Mouse (Mus musculus): ENCODE measurements at regions not wholly inside any gene's neighbourhood (a gene's known extent, or its start where the extent isn't known, plus 50 kb on each side); places are given as distances from the start of the nearest gene placed in this dataset.

GRCm38 (mm10) chr12:45671554-45671948 is 597.0 kb upstream of the Stxbp6 start:
- ATAC-seq (ENCODE audit: insufficient number of reproducible peaks, insufficient read depth, low FRiP score, low read depth), result no peak
- no peak overlapping the region for H3K4me2 ChIP-seq (replicated peaks; ENCODE audit: low read depth, low read length)
- H3K4me1 ChIP-seq (ENCODE audit: control insufficient read depth, insufficient read depth, low read length), result no peaks in the 10 kb centered on the region
- no peaks in the 10 kb centered on the region for H3K27me3 ChIP-seq (ENCODE audit: control insufficient read depth, insufficient read depth, low read length)
- no peaks in the 10 kb centered on the region for H3K9me3 ChIP-seq (ENCODE audit: control insufficient read depth, low read depth, low read length)
- no peak overlapping the region for H3K4me3 ChIP-seq (ENCODE audit: low read depth, low read length)
- H3K9ac ChIP-seq (replicated peaks; ENCODE audit: low read depth, low read length), result no peak overlapping the region
- H3K27ac ChIP-seq (ENCODE audit: low read length), result no peak overlapping the region
- WGBS, result 56% methylated on average over 4 of the region's 4 CpGs
- H3K36me3 ChIP-seq (ENCODE audit: control insufficient read depth, insufficient read depth, low read length), result no peaks in the 10 kb centered on the region

- H3K4me3 ChIP-seq (ENCODE audit: low read depth, low read length), result no peak overlapping the region
- H3K4me2 ChIP-seq (replicated peaks; ENCODE audit: low read depth, low read length), result no peak overlapping the region
- no peaks in the 10 kb centered on the region for H3K4me1 ChIP-seq (ENCODE audit: control insufficient read depth, insufficient read depth, low read length)
- no peaks in the 10 kb centered on the region for H3K27me3 ChIP-seq (ENCODE audit: control insufficient read depth, insufficient read depth, low read length)
- no peak for ATAC-seq (ENCODE audit: insufficient number of reproducible peaks, insufficient read depth, low FRiP score, low read depth)
- H3K9ac ChIP-seq (replicated peaks; ENCODE audit: low read depth, low read length), result no peak overlapping the region
- H3K36me3 ChIP-seq (ENCODE audit: control insufficient read depth, insufficient read depth, low read length), result no peaks in the 10 kb centered on the region
- H3K27ac ChIP-seq (ENCODE audit: low read length), result no peak overlapping the region
- H3K9me3 ChIP-seq (ENCODE audit: control insufficient read depth, low read depth, low read length), result no peaks in the 10 kb centered on the region
- WGBS, result 66% methylated on average over 13 of the region's 13 CpGs
These were observed 596.5 kb upstream of the Stxbp6 start for GRCm38 (mm10) chr12:45670874-45671553.

- Histone ChIP-seq H3K4me3 (ENCODE audit: low read depth, low read length) (no peak overlapping the region), H3K4me2 (replicated peaks; ENCODE audit: low read depth, low read length) (no peak overlapping the region), H3K36me3 (ENCODE audit: control insufficient read depth, insufficient read depth, low read length) (no peaks in the 10 kb centered on the region), H3K9me3 (ENCODE audit: control insufficient read depth, low read depth, low read length) (no peaks in the 10 kb centered on the region), H3K4me1 (ENCODE audit: control insufficient read depth, insufficient read depth, low read length) (no peaks in the 10 kb centered on the region), H3K27ac (ENCODE audit: low read length) (no peak overlapping the region), H3K9ac (replicated peaks; ENCODE audit: low read depth, low read length) (no peak overlapping the region), H3K27me3 (ENCODE audit: control insufficient read depth, insufficient read depth, low read length) (no peaks in the 10 kb centered on the region)
- 57% methylated on average over 6 of the region's 6 CpGs for WGBS
- ATAC-seq (ENCODE audit: insufficient number of reproducible peaks, insufficient read depth, low FRiP score, low read depth), result no peak
These were observed 595.9 kb upstream of the Stxbp6 start for GRCm38 (mm10) chr12:45670246-45670873.

GRCm38 (mm10) chr12:45659612-45660011 is 585.1 kb upstream of the Stxbp6 start:
- no peaks in the 10 kb centered on the region for H3K36me3 ChIP-seq (ENCODE audit: control insufficient read depth, insufficient read depth, low read length)
- H3K4me1 ChIP-seq (ENCODE audit: control insufficient read depth, insufficient read depth, low read length), result no peaks in the 10 kb centered on the region
- H3K4me2 ChIP-seq (replicated peaks; ENCODE audit: low read depth, low read length), result no peak overlapping the region
- no peak overlapping the region for H3K27ac ChIP-seq (ENCODE audit: low read length)
- no peaks in the 10 kb centered on the region for H3K27me3 ChIP-seq (ENCODE audit: control insufficient read depth, insufficient read depth, low read length)
- no peak overlapping the region for H3K4me3 ChIP-seq (ENCODE audit: low read depth, low read length)
- no peaks in the 10 kb centered on the region for H3K9me3 ChIP-seq (ENCODE audit: control insufficient read depth, low read depth, low read length)
- H3K9ac ChIP-seq (replicated peaks; ENCODE audit: low read depth, low read length), result no peak overlapping the region
- no peak for ATAC-seq (ENCODE audit: insufficient number of reproducible peaks, insufficient read depth, low FRiP score, low read depth)

- Histone ChIP-seq H3K27ac (ENCODE audit: low read length) (no peak overlapping the region), H3K36me3 (ENCODE audit: control insufficient read depth, insufficient read depth, low read length) (no peaks in the 10 kb centered on the region), H3K27me3 (ENCODE audit: control insufficient read depth, insufficient read depth, low read length) (no peaks in the 10 kb centered on the region), H3K4me2 (replicated peaks; ENCODE audit: low read depth, low read length) (no peak overlapping the region), H3K9me3 (ENCODE audit: control insufficient read depth, low read depth, low read length) (no peaks in the 10 kb centered on the region), H3K4me1 (ENCODE audit: control insufficient read depth, insufficient read depth, low read length) (no peaks in the 10 kb centered on the region), H3K4me3 (ENCODE audit: low read depth, low read length) (no peak overlapping the region), H3K9ac (replicated peaks; ENCODE audit: low read depth, low read length) (no peak overlapping the region)
- no peak for ATAC-seq (ENCODE audit: insufficient number of reproducible peaks, insufficient read depth, low FRiP score, low read depth)
- WGBS, result 75% methylated on average over 2 of the region's 2 CpGs
These were observed 582.1 kb upstream of the Stxbp6 start for GRCm38 (mm10) chr12:45656574-45656973.

- H3K9me3 ChIP-seq (ENCODE audit: control insufficient read depth, low read depth, low read length), result no peaks in the 10 kb centered on the region
- no peak overlapping the region for H3K4me2 ChIP-seq (replicated peaks; ENCODE audit: low read depth, low read length)
- no peak overlapping the region for H3K9ac ChIP-seq (replicated peaks; ENCODE audit: low read depth, low read length)
- 87% methylated on average over 4 of the region's 4 CpGs for WGBS
- no peak overlapping the region for H3K27ac ChIP-seq (ENCODE audit: low read length)
- ATAC-seq (ENCODE audit: insufficient number of reproducible peaks, insufficient read depth, low FRiP score, low read depth), result no peak
- no peak overlapping the region for H3K4me3 ChIP-seq (ENCODE audit: low read depth, low read length)
- no peaks in the 10 kb centered on the region for H3K36me3 ChIP-seq (ENCODE audit: control insufficient read depth, insufficient read depth, low read length)
- H3K4me1 ChIP-seq (ENCODE audit: control insufficient read depth, insufficient read depth, low read length), result no peaks in the 10 kb centered on the region
- no peaks in the 10 kb centered on the region for H3K27me3 ChIP-seq (ENCODE audit: control insufficient read depth, insufficient read depth, low read length)
These were observed 574.1 kb upstream of the Stxbp6 start for GRCm38 (mm10) chr12:45648654-45649053.

- 81% methylated on average over 2 of the region's 2 CpGs for WGBS
- no peak for ATAC-seq (ENCODE audit: insufficient number of reproducible peaks, insufficient read depth, low FRiP score, low read depth)
- no peak overlapping the region for H3K9ac ChIP-seq (replicated peaks; ENCODE audit: low read depth, low read length)
- no peaks in the 10 kb centered on the region for H3K9me3 ChIP-seq (ENCODE audit: control insufficient read depth, low read depth, low read length)
- no peaks in the 10 kb centered on the region for H3K27me3 ChIP-seq (ENCODE audit: control insufficient read depth, insufficient read depth, low read length)
- H3K27ac ChIP-seq (ENCODE audit: low read length), result no peak overlapping the region
- H3K36me3 ChIP-seq (ENCODE audit: control insufficient read depth, insufficient read depth, low read length), result no peaks in the 10 kb centered on the region
- H3K4me2 ChIP-seq (replicated peaks; ENCODE audit: low read depth, low read length), result no peak overlapping the region
- H3K4me3 ChIP-seq (ENCODE audit: low read depth, low read length), result no peak overlapping the region
- no peaks in the 10 kb centered on the region for H3K4me1 ChIP-seq (ENCODE audit: control insufficient read depth, insufficient read depth, low read length)
These were observed 569.7 kb upstream of the Stxbp6 start for GRCm38 (mm10) chr12:45644180-45644579.

- Histone ChIP-seq H3K4me2 (replicated peaks; ENCODE audit: low read depth, low read length) (no peak overlapping the region), H3K36me3 (ENCODE audit: control insufficient read depth, insufficient read depth, low read length) (no peaks in the 10 kb centered on the region), H3K9me3 (ENCODE audit: control insufficient read depth, low read depth, low read length) (no peaks in the 10 kb centered on the region), H3K4me1 (ENCODE audit: control insufficient read depth, insufficient read depth, low read length) (no peaks in the 10 kb centered on the region), H3K27ac (ENCODE audit: low read length) (no peak overlapping the region), H3K9ac (replicated peaks; ENCODE audit: low read depth, low read length) (no peak overlapping the region), H3K4me3 (ENCODE audit: low read depth, low read length) (no peak overlapping the region), H3K27me3 (ENCODE audit: control insufficient read depth, insufficient read depth, low read length) (no peaks in the 10 kb centered on the region)
- ATAC-seq (ENCODE audit: insufficient number of reproducible peaks, insufficient read depth, low FRiP score, low read depth), result no peak
- WGBS, result 66% methylated on average over 1 of the region's 1 CpGs
These were observed 548.3 kb upstream of the Stxbp6 start for GRCm38 (mm10) chr12:45622830-45623229.

GRCm38 (mm10) chr12:45620056-45620455 is 545.5 kb upstream of the Stxbp6 start:
- ATAC-seq (ENCODE audit: insufficient number of reproducible peaks, insufficient read depth, low FRiP score, low read depth), result no peak
- Histone ChIP-seq H3K4me3 (ENCODE audit: low read depth, low read length) (no peak overlapping the region), H3K4me2 (replicated peaks; ENCODE audit: low read depth, low read length) (no peak overlapping the region), H3K9ac (replicated peaks; ENCODE audit: low read depth, low read length) (no peak overlapping the region), H3K36me3 (ENCODE audit: control insufficient read depth, insufficient read depth, low read length) (no peaks in the 10 kb centered on the region), H3K9me3 (ENCODE audit: control insufficient read depth, low read depth, low read length) (no peaks in the 10 kb centered on the region), H3K27ac (ENCODE audit: low read length) (no peak overlapping the region), H3K4me1 (ENCODE audit: control insufficient read depth, insufficient read depth, low read length) (no peaks in the 10 kb centered on the region), H3K27me3 (ENCODE audit: control insufficient read depth, insufficient read depth, low read length) (no peaks in the 10 kb centered on the region)
